Mouse (Mus musculus): ENCODE measurements around the gene Ces1a. TPM values are rescaled to one million over a fixed set of nuclear protein-coding genes. Genes with fewer than 3 reads are reported as not detected.

Ces1a gene
- polyA plus RNA-seq (2014; fragmentation: Nextera tagmentation; extraction: Ambion mirVana), result not detected in 2 replicates

GRCm38 (mm10) chr8:93048092-93048491, at the start of gene Ces1a:
Ces1a (minus strand) TSS chr8:93048192.
- no peaks in the 10 kb centered on the region for H3K36me3 ChIP-seq (ENCODE audit: control insufficient read depth, insufficient read depth, low read length)
- no peak for ATAC-seq (ENCODE audit: insufficient number of reproducible peaks, insufficient read depth, low FRiP score, low read depth)
- WGBS, result 79% methylated on average over 3 of the region's 3 CpGs
- H3K27ac ChIP-seq (replicated peaks in 1 of 2; ENCODE audit: control insufficient read depth in 1 of 2, insufficient read depth in 1 of 2, low read depth in 2 of 2, low read length in 2 of 2), result no peak within 1 kb of the TSS
- no peaks in the 10 kb centered on the region for H3K9me3 ChIP-seq (ENCODE audit: control insufficient read depth, low read length)
- no peak within 1 kb of the TSS for H3K4me3 ChIP-seq (ENCODE audit: control insufficient read depth in 1 of 2, insufficient read depth in 1 of 2, low read depth in 1 of 2, low read length in 2 of 2)
- no peaks in the 10 kb centered on the region for H3K27me3 ChIP-seq (ENCODE audit: control insufficient read depth, insufficient read depth, low read length)
- H3K9ac ChIP-seq (ENCODE audit: low read length), result no peak within 1 kb of the TSS
- H3K4me1 ChIP-seq (ENCODE audit: control insufficient read depth in 2 of 2, insufficient read depth in 2 of 2, low read length in 2 of 2), result no peaks in the 10 kb centered on the region
- no peak within 1 kb of the TSS for H3K4me2 ChIP-seq (ENCODE audit: low read length)

- Histone ChIP-seq H3K4me3 (ENCODE audit: control insufficient read depth in 1 of 2, insufficient read depth in 1 of 2, low read depth in 1 of 2, low read length in 2 of 2) (no peak overlapping the region), H3K27me3 (ENCODE audit: control insufficient read depth, insufficient read depth, low read length) (no peaks in the 10 kb centered on the region), H3K27ac (replicated peaks in 1 of 2; ENCODE audit: control insufficient read depth in 1 of 2, insufficient read depth in 1 of 2, low read depth in 2 of 2, low read length in 2 of 2) (no peak overlapping the region), H3K4me1 (ENCODE audit: control insufficient read depth in 2 of 2, insufficient read depth in 2 of 2, low read length in 2 of 2) (no peaks in the 10 kb centered on the region), H3K4me2 (ENCODE audit: low read length) (no peak overlapping the region), H3K9ac (ENCODE audit: low read length) (no peak overlapping the region), H3K36me3 (ENCODE audit: control insufficient read depth, insufficient read depth, low read length) (no peaks in the 10 kb centered on the region), H3K9me3 (ENCODE audit: control insufficient read depth, low read length) (no peaks in the 10 kb centered on the region)
- ATAC-seq (ENCODE audit: insufficient number of reproducible peaks, insufficient read depth, low FRiP score, low read depth), result no peak
Measured at GRCm38 (mm10) chr8:93095376-93095775, 47.4 kb upstream of the Ces1a start.

GRCm38 (mm10) chr8:93091324-93091723, 43.3 kb upstream of the Ces1a start:
- no peaks in the 10 kb centered on the region for H3K9me3 ChIP-seq (ENCODE audit: control insufficient read depth, low read length)
- no peaks in the 10 kb centered on the region for H3K27me3 ChIP-seq (ENCODE audit: control insufficient read depth, insufficient read depth, low read length)
- no peak overlapping the region for H3K9ac ChIP-seq (ENCODE audit: low read length)
- no peaks in the 10 kb centered on the region for H3K36me3 ChIP-seq (ENCODE audit: control insufficient read depth, insufficient read depth, low read length)
- H3K4me2 ChIP-seq (ENCODE audit: low read length), result no peak overlapping the region
- H3K4me3 ChIP-seq (ENCODE audit: control insufficient read depth in 1 of 2, insufficient read depth in 1 of 2, low read depth in 1 of 2, low read length in 2 of 2), result no peak overlapping the region
- no peak for ATAC-seq (ENCODE audit: insufficient number of reproducible peaks, insufficient read depth, low FRiP score, low read depth)
- H3K27ac ChIP-seq (replicated peaks in 1 of 2; ENCODE audit: control insufficient read depth in 1 of 2, insufficient read depth in 1 of 2, low read depth in 2 of 2, low read length in 2 of 2), result no peak overlapping the region
- H3K4me1 ChIP-seq (ENCODE audit: control insufficient read depth in 2 of 2, insufficient read depth in 2 of 2, low read length in 2 of 2), result no peaks in the 10 kb centered on the region
- WGBS, result 64% methylated on average over 1 of the region's 1 CpGs

GRCm38 (mm10) chr8:93088686-93089122, 40.7 kb upstream of the Ces1a start:
- 10% methylated on average over 2 of the region's 2 CpGs for WGBS
- no peaks in the 10 kb centered on the region for H3K9me3 ChIP-seq (ENCODE audit: control insufficient read depth, low read length)
- no peak overlapping the region for H3K27ac ChIP-seq (replicated peaks in 1 of 2; ENCODE audit: control insufficient read depth in 1 of 2, insufficient read depth in 1 of 2, low read depth in 2 of 2, low read length in 2 of 2)
- no peak overlapping the region for H3K4me3 ChIP-seq (ENCODE audit: control insufficient read depth in 1 of 2, insufficient read depth in 1 of 2, low read depth in 1 of 2, low read length in 2 of 2)
- no peak for ATAC-seq (ENCODE audit: insufficient number of reproducible peaks, insufficient read depth, low FRiP score, low read depth)
- no peak overlapping the region for H3K4me2 ChIP-seq (ENCODE audit: low read length)
- no peaks in the 10 kb centered on the region for H3K27me3 ChIP-seq (ENCODE audit: control insufficient read depth, insufficient read depth, low read length)
- H3K9ac ChIP-seq (ENCODE audit: low read length), result no peak overlapping the region
- H3K4me1 ChIP-seq (ENCODE audit: control insufficient read depth in 2 of 2, insufficient read depth in 2 of 2, low read length in 2 of 2), result no peaks in the 10 kb centered on the region
- no peaks in the 10 kb centered on the region for H3K36me3 ChIP-seq (ENCODE audit: control insufficient read depth, insufficient read depth, low read length)

GRCm38 (mm10) chr8:93088193-93088592, 40.2 kb upstream of the Ces1a start:
- Histone ChIP-seq H3K4me3 (ENCODE audit: control insufficient read depth in 1 of 2, insufficient read depth in 1 of 2, low read depth in 1 of 2, low read length in 2 of 2) (no peak overlapping the region), H3K27me3 (ENCODE audit: control insufficient read depth, insufficient read depth, low read length) (no peaks in the 10 kb centered on the region), H3K36me3 (ENCODE audit: control insufficient read depth, insufficient read depth, low read length) (no peaks in the 10 kb centered on the region), H3K9me3 (ENCODE audit: control insufficient read depth, low read length) (no peaks in the 10 kb centered on the region), H3K4me1 (ENCODE audit: control insufficient read depth in 2 of 2, insufficient read depth in 2 of 2, low read length in 2 of 2) (no peaks in the 10 kb centered on the region), H3K4me2 (ENCODE audit: low read length) (no peak overlapping the region), H3K27ac (replicated peaks in 1 of 2; ENCODE audit: control insufficient read depth in 1 of 2, insufficient read depth in 1 of 2, low read depth in 2 of 2, low read length in 2 of 2) (no peak overlapping the region), H3K9ac (ENCODE audit: low read length) (no peak overlapping the region)
- WGBS, result 34% methylated on average over 7 of the region's 7 CpGs
- no peak for ATAC-seq (ENCODE audit: insufficient number of reproducible peaks, insufficient read depth, low FRiP score, low read depth)

- Histone ChIP-seq H3K4me3 (ENCODE audit: control insufficient read depth in 1 of 2, insufficient read depth in 1 of 2, low read depth in 1 of 2, low read length in 2 of 2) (no peak within 1 kb of the TSS), H3K27ac (replicated peaks in 1 of 2; ENCODE audit: control insufficient read depth in 1 of 2, insufficient read depth in 1 of 2, low read depth in 2 of 2, low read length in 2 of 2) (no peak within 1 kb of the TSS), H3K9ac (ENCODE audit: low read length) (no peak within 1 kb of the TSS), H3K4me1 (ENCODE audit: control insufficient read depth in 2 of 2, insufficient read depth in 2 of 2, low read length in 2 of 2) (no peaks in the 10 kb centered on the region), H3K4me2 (ENCODE audit: low read length) (no peak within 1 kb of the TSS), H3K27me3 (ENCODE audit: control insufficient read depth, insufficient read depth, low read length) (no peaks in the 10 kb centered on the region), H3K9me3 (ENCODE audit: control insufficient read depth, low read length) (no peaks in the 10 kb centered on the region), H3K36me3 (ENCODE audit: control insufficient read depth, insufficient read depth, low read length) (no peaks in the 10 kb centered on the region)
- ATAC-seq (ENCODE audit: insufficient number of reproducible peaks, insufficient read depth, low FRiP score, low read depth), result no peak
- 59% methylated on average over 2 of the region's 2 CpGs for WGBS
Measured at GRCm38 (mm10) chr8:93079887-93080286, 31.9 kb upstream of the Ces1a start, which contains the start of gene Ces1b. Ces1b (minus strand) TSS chr8:93080017.

- WGBS, result 76% methylated on average over 4 of the region's 4 CpGs
- ATAC-seq (ENCODE audit: insufficient number of reproducible peaks, insufficient read depth, low FRiP score, low read depth), result no peak
- no peak overlapping the region for H3K9ac ChIP-seq (ENCODE audit: low read length)
- H3K36me3 ChIP-seq (ENCODE audit: control insufficient read depth, insufficient read depth, low read length), result no peaks in the 10 kb centered on the region
- H3K27me3 ChIP-seq (ENCODE audit: control insufficient read depth, insufficient read depth, low read length), result no peaks in the 10 kb centered on the region
- H3K4me2 ChIP-seq (ENCODE audit: low read length), result no peak overlapping the region
- no peak overlapping the region for H3K4me3 ChIP-seq (ENCODE audit: control insufficient read depth in 1 of 2, insufficient read depth in 1 of 2, low read depth in 1 of 2, low read length in 2 of 2)
- H3K27ac ChIP-seq (replicated peaks in 1 of 2; ENCODE audit: control insufficient read depth in 1 of 2, insufficient read depth in 1 of 2, low read depth in 2 of 2, low read length in 2 of 2), result no peak overlapping the region
- no peaks in the 10 kb centered on the region for H3K4me1 ChIP-seq (ENCODE audit: control insufficient read depth in 2 of 2, insufficient read depth in 2 of 2, low read length in 2 of 2)
- no peaks in the 10 kb centered on the region for H3K9me3 ChIP-seq (ENCODE audit: control insufficient read depth, low read length)
Measured at GRCm38 (mm10) chr8:93075251-93075650, 27.3 kb upstream of the Ces1a start.

GRCm38 (mm10) chr8:93063416-93064117, 15.6 kb upstream of the Ces1a start:
- no peak overlapping the region for H3K27ac ChIP-seq (replicated peaks in 1 of 2; ENCODE audit: control insufficient read depth in 1 of 2, insufficient read depth in 1 of 2, low read depth in 2 of 2, low read length in 2 of 2)
- H3K9me3 ChIP-seq (ENCODE audit: control insufficient read depth, low read length), result no peaks in the 10 kb centered on the region
- no peaks in the 10 kb centered on the region for H3K4me1 ChIP-seq (ENCODE audit: control insufficient read depth in 2 of 2, insufficient read depth in 2 of 2, low read length in 2 of 2)
- 83% methylated on average over 3 of the region's 3 CpGs for WGBS
- no peaks in the 10 kb centered on the region for H3K27me3 ChIP-seq (ENCODE audit: control insufficient read depth, insufficient read depth, low read length)
- no peak overlapping the region for H3K4me3 ChIP-seq (ENCODE audit: control insufficient read depth in 1 of 2, insufficient read depth in 1 of 2, low read depth in 1 of 2, low read length in 2 of 2)
- H3K4me2 ChIP-seq (ENCODE audit: low read length), result no peak overlapping the region
- ATAC-seq (ENCODE audit: insufficient number of reproducible peaks, insufficient read depth, low FRiP score, low read depth), result no peak
- no peak overlapping the region for H3K9ac ChIP-seq (ENCODE audit: low read length)
- no peaks in the 10 kb centered on the region for H3K36me3 ChIP-seq (ENCODE audit: control insufficient read depth, insufficient read depth, low read length)
